Mouse (Mus musculus): ENCODE data around the gene Fktn. TPM values are rescaled to one million over a fixed set of nuclear protein-coding genes. Genes with fewer than 3 reads are reported as not detected.

The Fktn gene
- total RNA-seq, 2 experiments from 2014 or later, result 6.6 to 10.0 TPM

GRCm38 (mm10) chr4:53728121-53728520 is 14.3 kb downstream of the Fktn start:
- TF ChIP-seq CTCF (IDR thresholded peaks at IDR 0.05), result no peak
- H3K27ac ChIP-seq, result no peak overlapping the region; the same call in 1 of the 2 replicates
- H3K4me3 ChIP-seq, result no peak overlapping the region
- DNase-seq, result no peak
- intact Hi-C loops (cut with DNase I), result no loop called here

- H3K4me3 ChIP-seq, result no peak overlapping the region
- DNase-seq, result no peak
- peak overlapping the region; percentile 39; the same call in 1 of the 2 replicates for H3K27ac ChIP-seq
- intact Hi-C loops (cut with DNase I), result loop anchor here (1.0 kb wide), 1 partner anchor 107 kb away; no protein-coding TSS in a partner anchor
- peak; percentile 78 for TF ChIP-seq CTCF (IDR thresholded peaks at IDR 0.05)
These were observed 25.3 kb downstream of the Fktn start for GRCm38 (mm10) chr4:53738956-53739616.

GRCm38 (mm10) chr4:53749831-53750230 is 36.0 kb downstream of the Fktn start:
- TF ChIP-seq CTCF (IDR thresholded peaks at IDR 0.05), result no peak
- DNase-seq, result no peak
- Histone ChIP-seq H3K27ac (peak overlapping the region; percentile 20; the same call in 1 of the 2 replicates), H3K4me3 (no peak overlapping the region)
- intact Hi-C loops (cut with DNase I), result no loop called here

GRCm38 (mm10) chr4:53750391-53751120 is 36.8 kb downstream of the Fktn start:
- Histone ChIP-seq H3K4me3 (no peak overlapping the region), H3K27ac (peak overlapping the region; percentile 20; the same call in 1 of the 2 replicates)
- no peak for TF ChIP-seq CTCF (IDR thresholded peaks at IDR 0.05)
- intact Hi-C loops (cut with DNase I), result no loop called here
- DNase-seq, result no peak

GRCm38 (mm10) chr4:53757030-53757429 is 43.2 kb downstream of the Fktn start:
- no peak overlapping the region for H3K4me3 ChIP-seq
- DNase-seq, result no peak
- intact Hi-C loops (cut with DNase I), result no loop called here

GRCm38 (mm10) chr4:53758764-53759163 is 45.0 kb downstream of the Fktn start:
- intact Hi-C loops (cut with DNase I), result no loop called here
- TF ChIP-seq CTCF (IDR thresholded peaks at IDR 0.05), result no peak
- no peak for DNase-seq
- H3K27ac ChIP-seq, result peak overlapping the region; percentile 71
- H3K4me3 ChIP-seq, result no peak overlapping the region

More at GRCm38 (mm10) chr4:53757030-53757429, 43.2 kb downstream of the Fktn start:
- TF ChIP-seq CTCF (IDR thresholded peaks at IDR 0.05), result no peak
- peak overlapping the region; percentile 9; the same call in 1 of the 2 replicates for H3K27ac ChIP-seq

- TF ChIP-seq CTCF (IDR thresholded peaks at IDR 0.05), result no peak
- peak overlapping the region; percentile 71 for H3K27ac ChIP-seq
- H3K4me3 ChIP-seq, result no peak overlapping the region
- no peak for DNase-seq
- intact Hi-C loops (cut with DNase I), result no loop called here
These were observed 45.9 kb downstream of the Fktn start for GRCm38 (mm10) chr4:53759678-53760077.

GRCm38 (mm10) chr4:53762501-53762900 is 48.7 kb downstream of the Fktn start:
- intact Hi-C loops (cut with DNase I), result no loop called here
- no peak overlapping the region for H3K27ac ChIP-seq
- TF ChIP-seq CTCF (IDR thresholded peaks at IDR 0.05), result no peak
- no peak overlapping the region for H3K4me3 ChIP-seq
- DNase-seq, result no peak

- TF ChIP-seq CTCF (IDR thresholded peaks at IDR 0.05), result no peak
- H3K4me3 ChIP-seq, result no peak overlapping the region
- no peak overlapping the region for H3K27ac ChIP-seq
- DNase-seq, result no peak
- intact Hi-C loops (cut with DNase I), result no loop called here
These were observed 57.3 kb downstream of the Fktn start for GRCm38 (mm10) chr4:53770958-53771735.

- DNase-seq, result no peak
- Histone ChIP-seq H3K4me3 (no peak overlapping the region), H3K27ac (no peak overlapping the region)
- intact Hi-C loops (cut with DNase I), result no loop called here
- TF ChIP-seq CTCF (IDR thresholded peaks at IDR 0.05), result no peak
These were observed 58.2 kb downstream of the Fktn start for GRCm38 (mm10) chr4:53772004-53772403.

GRCm38 (mm10) chr4:53773911-53774310 is 60.1 kb downstream of the Fktn start:
- Histone ChIP-seq H3K4me3 (peak overlapping the region; percentile 22; the same call in 1 of the 2 replicates), H3K27ac (no peak overlapping the region)
- TF ChIP-seq CTCF (IDR thresholded peaks at IDR 0.05), result no peak
- intact Hi-C loops (cut with DNase I), result no loop called here
- DNase-seq, result no peak

GRCm38 (mm10) chr4:53781396-53781795 is 67.6 kb downstream of the Fktn start:
- intact Hi-C loops (cut with DNase I), result no loop called here

More at GRCm38 (mm10) chr4:53781396-53781795, 67.6 kb downstream of the Fktn start:
- no peak for TF ChIP-seq CTCF (IDR thresholded peaks at IDR 0.05)
- no peak overlapping the region for H3K4me3 ChIP-seq
- no peak for DNase-seq
- no peak overlapping the region for H3K27ac ChIP-seq
